11 mouse cellular contexts compared by ENCODE assay signal in genomic region chr8:20379650-20380436, GRCm38 (mm10). TPM values are rescaled to one million over a fixed set of nuclear protein-coding genes. Genes with fewer than 3 reads are reported as not detected.
A peak's percentile ranks its signal among the peaks of the same experiment; 100 is the strongest.
DNase-seq lines count a peak whose midpoint lies in the region; ATAC-seq and TF ChIP-seq lines count a peak whose summit lies in the region.
"Not testable (repeated sequence)": the region's sequence is repeated elsewhere in the genome, so short reads cannot be mapped to it uniquely, and the experiment has no call there.
"Had no signal": no experiment of that assay in that cellular context is flagged by ENCODE, and none has a peak within 500 bp of the region (broad histone marks: within the 10 kb centered on the region; RNA-seq: fewer than 3 reads in every experiment).

No protein-coding gene starts in this region.

- peak; percentile 18 for DNase-seq in T-cell, adult 2 months (ENCODE audit: low spot score)
- DNase-seq in forebrain, embryonic 11.5 days (ENCODE audit: low spot score); lung, postnatal 0 days (ENCODE audit: low spot score): not testable (repeated sequence)
- DNase-seq in layer of hippocampus, adult 11-12 months (ENCODE audit: low spot score): peak; percentile 34
- peak; percentile 17 for DNase-seq in ovary, postnatal 10 days (ENCODE audit: low spot score)
- peak; percentile 16 for DNase-seq in urinary bladder, adult 2 months (ENCODE audit: low spot score)

- no CpG with 5 or more reads among the region's 4 CpGs for WGBS in forebrain, embryonic 11.5 days
- WGBS in heart, embryonic 12.5 days: 88% methylated on average over 1 of the region's 4 CpGs
- WGBS in intestine, postnatal 0 days: no CpG with 5 or more reads among the region's 4 CpGs
- no CpG with 5 or more reads among the region's 4 CpGs for WGBS in lung, postnatal 0 days

- not testable (repeated sequence) for H3K36me3 ChIP-seq in forebrain, embryonic 11.5 days (ENCODE audit: control insufficient read depth, insufficient read depth, low read length); heart, embryonic 12.5 days; intestine, postnatal 0 days (ENCODE audit: control insufficient read depth, insufficient read depth); lung, postnatal 0 days (ENCODE audit: insufficient read depth, low read length)

- H3K9ac ChIP-seq in forebrain, embryonic 11.5 days (ENCODE audit: low read length); heart, embryonic 12.5 days; intestine, postnatal 0 days (ENCODE audit: low read depth, low read length); lung, postnatal 0 days (replicated peaks; ENCODE audit: low read depth): not testable (repeated sequence)

- not testable (repeated sequence) for TF ChIP-seq CTCF in intestine, postnatal 0 days (IDR thresholded peaks at IDR 0.05; ENCODE audit: low read depth); lung, postnatal 0 days (IDR thresholded peaks at IDR 0.05)

- ATAC-seq in forebrain, embryonic 11.5 days (replicated peaks; ENCODE audit: low FRiP score): 0 out of 2 replicates have a peak, but pooled peaks have one; percentile 44
- peak; percentile 59 for ATAC-seq in heart, embryonic 12.5 days (ENCODE audit: insufficient number of reproducible peaks, low FRiP score)
- ATAC-seq in intestine, postnatal 0 days: peak; percentile 38; the same call in 1 of the 2 replicates
- ATAC-seq in lung, postnatal 0 days: peak; percentile 29

- not testable (repeated sequence) for H3K4me1 ChIP-seq in forebrain, embryonic 11.5 days (replicated peaks; ENCODE audit: control insufficient read depth, insufficient read depth, low read length); heart, embryonic 12.5 days (replicated peaks); intestine, postnatal 0 days (replicated peaks; ENCODE audit: control insufficient read depth, insufficient read depth, low read length); lung, postnatal 0 days (ENCODE audit: insufficient read depth, low read depth, low read length)

- H3K4me2 ChIP-seq in forebrain, embryonic 11.5 days (ENCODE audit: low read depth, low read length, severe bottlenecking); heart, embryonic 12.5 days; intestine, postnatal 0 days (replicated peaks; ENCODE audit: low read depth); lung, postnatal 0 days (replicated peaks; ENCODE audit: low read depth, low read length): not testable (repeated sequence)

- not testable (repeated sequence) for H3K9me3 ChIP-seq in forebrain, embryonic 11.5 days (ENCODE audit: control insufficient read depth, low read length); heart, embryonic 12.5 days (replicated peaks); intestine, postnatal 0 days (ENCODE audit: control insufficient read depth); lung, postnatal 0 days (ENCODE audit: low read length)

- not testable (repeated sequence) for H3K27me3 ChIP-seq in forebrain, embryonic 11.5 days (ENCODE audit: control insufficient read depth, insufficient read depth, low read length); heart, embryonic 12.5 days (replicated peaks); intestine, postnatal 0 days (replicated peaks; ENCODE audit: control insufficient read depth, insufficient read depth, low read length); lung, postnatal 0 days (replicated peaks; ENCODE audit: insufficient read depth, low read length)

- not testable (repeated sequence) for TF ChIP-seq EP300 in lung, postnatal 0 days (IDR thresholded peaks at IDR 0.05)

- not testable (repeated sequence) for H3K27ac ChIP-seq in forebrain, embryonic 11.5 days (ENCODE audit: low read depth, low read length); heart, embryonic 12.5 days (ENCODE audit: poor library complexity, severe bottlenecking); intestine, postnatal 0 days (ENCODE audit: low read depth, low read length); lung, postnatal 0 days (ENCODE audit: low read length)

- not testable (repeated sequence) for H3K4me3 ChIP-seq in forebrain, embryonic 11.5 days (ENCODE audit: low read depth, low read length); heart, embryonic 12.5 days; intestine, postnatal 0 days (ENCODE audit: low read depth, low read length); lung, postnatal 0 days (ENCODE audit: low read depth, low read length)

RNA-seq across cellular contexts. Expression of gene Gm15319, which starts 16.8 kb away (rescaled TPM):
- 0.17 TPM in 1 of 2 replicates, not detected in the other for polyA plus RNA-seq in forebrain, embryonic 11.5 days (2014; fragmentation: Nextera tagmentation; extraction: Ambion mirVana)
- 0.15 and 0.22 TPM in 2 replicates for polyA plus RNA-seq in heart, embryonic 12.5 days (2016; fragmentation: Nextera tagmentation; extraction: Ambion mirVana)
- 0.12 TPM in 1 of 2 replicates, not detected in the other for polyA plus RNA-seq in intestine, postnatal 0 days (2015; fragmentation: Nextera tagmentation; extraction: Ambion mirVana)
- polyA plus RNA-seq in lung, postnatal 0 days (2015; fragmentation: Nextera tagmentation; extraction: Ambion mirVana): not detected in 2 replicates
- polyA plus RNA-seq in urinary bladder, adult 2 months (2012; rRNA removed): 0.04 TPM in 1 of 2 replicates, not detected in the other
- polyA plus RNA-seq: forebrain, postnatal 0 days; kidney, embryonic 16.5 days; midbrain, embryonic 15.5 days had no signal
